Mouse (Mus musculus) megakaryocyte, embryonic 14.5 days (primary cell): ENCODE results near the gene Slc35c1.

Experiments
- FLI1 ChIP-seq: IDR thresholded peaks from 2 replicates; pipeline ENCODE4 v1.6.1; 2012; ENCODE audit warnings: low read length, inconsistent platforms, mixed read lengths
- GATA1 ChIP-seq: IDR thresholded peaks from 3 replicates; pipeline ENCODE4 v1.6.1; 2012; ENCODE audit warnings: mixed read lengths, low read length, inconsistent platforms, borderline replicate concordance

- TF ChIP-seq GATA1 (no peak), FLI1 (no peak)
Measured at GRCm38 (mm10) chr2:92461215-92461614, 877 bp upstream of the Slc35c1 start.
